Mouse (Mus musculus) lung, adult 18-20 months (tissue): ENCODE results near the gene Hdc.

Source experiments
- DNase-seq, 2 experiments: peaks; one replicate each; pipeline ENCODE4 v3.0.0; 2022; ENCODE audit warnings: mixed read lengths in 2 of 2

Hdc gene

DNA sequence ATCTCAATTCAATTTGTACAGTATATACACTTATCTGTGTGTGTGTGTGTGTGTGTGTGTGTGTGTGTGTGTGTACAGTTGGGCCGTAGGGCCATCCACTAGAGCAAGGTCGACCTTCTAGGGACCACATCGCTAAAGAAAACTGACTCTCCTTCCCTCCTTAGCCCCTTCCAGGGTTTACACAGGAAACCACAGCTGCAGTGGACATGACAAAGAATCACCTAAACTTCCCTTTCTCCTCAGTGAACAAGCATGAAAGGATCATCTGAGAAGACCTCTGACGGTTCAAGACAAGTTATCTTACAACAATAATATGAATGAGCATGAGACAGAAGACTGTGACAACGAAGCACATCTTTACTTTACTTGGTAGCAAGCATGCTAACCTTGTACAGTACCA lies 67.2 kb downstream of the Hdc start:
- DNase-seq, result no peak

DNA sequence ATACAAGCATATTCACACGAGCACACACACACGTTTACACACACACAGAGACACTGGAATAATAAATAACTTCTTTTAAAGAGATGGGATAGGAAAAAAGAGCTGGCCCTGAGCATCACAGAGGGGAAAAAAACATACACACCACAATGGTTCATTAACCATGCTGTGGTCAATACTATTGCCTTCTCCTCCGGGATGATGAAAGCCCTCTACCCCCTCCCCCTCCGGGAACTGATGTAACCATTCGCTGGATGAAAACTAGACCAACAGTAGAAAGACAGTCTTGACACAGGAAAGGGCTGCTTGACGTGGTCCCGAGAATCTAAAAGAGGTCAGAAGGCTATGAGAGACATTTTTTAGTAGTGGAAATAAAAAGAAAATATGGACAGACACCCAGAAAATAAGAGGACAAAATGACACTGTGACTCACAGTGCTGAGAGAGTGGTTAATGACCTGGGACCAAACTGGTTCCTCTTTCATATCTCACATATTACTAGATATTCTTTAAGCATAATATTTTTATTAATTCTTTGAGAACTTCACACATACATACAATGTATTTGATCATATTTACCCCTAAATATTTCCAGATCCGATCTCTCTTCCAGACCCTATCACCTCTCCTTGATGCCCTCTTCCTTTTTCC lies 67.7 kb downstream of the Hdc start:
- DNase-seq, result no peak

DNA sequence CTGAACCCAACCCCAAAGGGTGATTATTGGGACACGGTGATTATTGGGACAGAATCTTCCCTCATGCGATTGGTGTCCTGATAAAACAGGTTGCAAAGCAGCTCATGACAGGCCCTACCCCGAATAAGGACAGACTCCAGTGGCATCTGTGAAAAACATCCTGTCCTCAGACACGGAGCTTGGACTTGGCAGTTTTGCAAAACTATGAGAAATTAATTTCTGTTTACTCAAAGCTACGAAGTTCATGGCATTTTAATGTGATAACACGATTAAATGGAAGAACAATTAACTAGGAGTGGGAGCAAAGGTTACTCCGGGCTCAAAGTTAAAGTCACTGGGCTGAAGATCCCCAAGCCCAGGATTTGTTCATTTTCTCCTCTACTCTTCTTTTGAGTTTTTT lies 69.4 kb downstream of the Hdc start:
- no peak for DNase-seq

DNA sequence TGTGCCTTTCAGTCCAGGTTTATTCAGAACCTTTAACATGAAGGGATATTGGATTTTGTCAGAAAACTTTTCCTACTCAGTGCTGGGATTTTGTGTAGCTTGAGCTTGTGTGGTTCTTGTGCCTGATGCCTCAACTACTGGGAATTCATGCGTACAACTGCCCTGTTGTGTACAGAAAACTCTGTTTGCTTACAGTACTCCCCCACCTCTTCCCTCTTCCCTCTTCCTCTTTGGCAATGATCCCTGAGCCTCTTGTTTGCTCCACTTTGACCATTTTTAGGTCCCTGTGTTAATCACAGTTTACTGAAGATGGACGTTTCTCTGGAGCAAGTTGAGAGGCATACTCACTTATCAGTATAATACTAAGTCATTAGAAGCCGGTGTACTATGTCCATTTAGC lies 72.7 kb downstream of the Hdc start:
- DNase-seq, result no peak

DNA sequence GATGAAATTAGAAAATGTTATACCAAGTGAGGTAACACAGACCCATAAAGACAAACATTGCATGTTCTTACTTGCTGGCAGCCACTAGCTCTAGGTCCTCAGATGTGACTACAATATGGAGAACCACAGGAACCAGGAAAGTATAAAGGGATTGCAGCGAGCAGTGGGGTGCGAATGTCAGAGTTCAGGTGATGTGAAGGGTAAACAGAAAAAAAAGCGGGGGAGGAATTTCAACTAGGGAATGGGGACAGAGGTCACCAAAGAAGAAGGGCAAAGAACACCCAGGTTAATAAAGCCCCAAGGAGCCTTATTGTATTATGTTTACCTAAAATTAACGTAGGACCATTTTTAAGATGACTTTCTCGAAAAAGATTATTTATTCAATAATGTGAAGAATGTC lies 73.8 kb downstream of the Hdc start:
- no peak for DNase-seq
